Mouse (Mus musculus) bone marrow macrophage, adult 2 months (primary cell): ENCODE results near the gene Exosc6.

ENCODE experiments used
- CTCF ChIP-seq: IDR thresholded peaks from 2 replicates; pipeline ENCODE4 v1.5.1; 2012; ENCODE audit warnings: low read depth, mild to moderate bottlenecking, low read length, moderate library complexity
- POLR2A ChIP-seq: IDR thresholded peaks from 2 replicates; pipeline ENCODE4 v1.6.1; 2012; ENCODE audit warnings: mild to moderate bottlenecking, low read depth, low read length, borderline replicate concordance

DNA sequence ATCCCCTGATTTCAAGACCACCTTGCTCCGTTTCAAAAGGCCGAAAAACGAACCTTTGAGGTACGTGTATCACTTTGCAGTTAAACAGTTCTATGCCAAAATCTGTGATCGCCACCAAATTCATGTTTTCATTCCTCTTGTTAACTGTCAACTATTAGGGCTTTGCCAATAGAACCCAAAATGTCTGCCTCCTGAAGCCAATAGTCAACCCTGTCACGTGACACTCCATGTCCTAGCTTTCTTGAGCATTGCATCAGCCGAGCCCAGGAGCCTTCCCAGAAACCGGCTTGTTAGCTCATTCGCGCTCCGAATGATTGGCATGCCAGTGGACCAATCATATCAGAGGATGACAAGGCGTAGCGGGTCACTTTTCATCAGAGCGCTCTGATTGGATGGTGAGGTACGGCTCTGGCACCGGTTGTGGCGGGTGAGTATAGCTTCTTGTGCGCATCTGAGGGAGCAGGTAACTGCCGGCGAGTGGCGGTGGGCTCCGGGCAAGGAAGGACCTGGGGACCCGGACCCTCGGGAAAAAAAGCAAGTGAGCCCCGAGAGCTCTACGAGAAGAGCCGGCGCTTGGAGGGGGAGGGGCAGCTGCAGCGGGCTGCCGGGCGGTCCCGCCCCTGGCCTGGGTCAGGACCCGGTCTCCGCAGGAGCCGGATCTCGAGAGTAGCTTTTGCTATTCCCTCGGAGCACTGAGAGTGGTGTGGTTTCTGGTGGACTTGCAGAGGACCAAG lies 22.5 kb upstream of the Exosc6 start:
- no peak for TF ChIP-seq CTCF
- no peak for TF ChIP-seq POLR2A
